Mouse (Mus musculus): Measurements from ENCODE around the gene Klk1b11. TPM values are rescaled to one million over a fixed set of nuclear protein-coding genes. Genes with fewer than 3 reads are reported as not detected.
"Not testable (repeated sequence)": the region's sequence is repeated elsewhere in the genome, so short reads cannot be mapped to it uniquely, and the experiment has no call there.

Klk1b11 gene
- not detected in 2 replicates for polyA plus RNA-seq (2016; fragmentation: Nextera tagmentation; extraction: Ambion mirVana)

- not testable (repeated sequence) for ATAC-seq (ENCODE audit: insufficient number of reproducible peaks, insufficient read depth, low FRiP score, low TSS enrichment); H3K9me3 ChIP-seq; H3K27me3 ChIP-seq; H3K4me2 ChIP-seq (replicated peaks); H3K36me3 ChIP-seq; H3K4me3 ChIP-seq; H3K4me1 ChIP-seq; H3K9ac ChIP-seq; H3K27ac ChIP-seq
- WGBS, result 82% methylated on average over 4 of the region's 4 CpGs
These were observed at the start of gene Klk1b11 for GRCm38 (mm10) chr7:43995577-43995976. Klk1b11 (plus strand) TSS chr7:43995877.

DNA sequence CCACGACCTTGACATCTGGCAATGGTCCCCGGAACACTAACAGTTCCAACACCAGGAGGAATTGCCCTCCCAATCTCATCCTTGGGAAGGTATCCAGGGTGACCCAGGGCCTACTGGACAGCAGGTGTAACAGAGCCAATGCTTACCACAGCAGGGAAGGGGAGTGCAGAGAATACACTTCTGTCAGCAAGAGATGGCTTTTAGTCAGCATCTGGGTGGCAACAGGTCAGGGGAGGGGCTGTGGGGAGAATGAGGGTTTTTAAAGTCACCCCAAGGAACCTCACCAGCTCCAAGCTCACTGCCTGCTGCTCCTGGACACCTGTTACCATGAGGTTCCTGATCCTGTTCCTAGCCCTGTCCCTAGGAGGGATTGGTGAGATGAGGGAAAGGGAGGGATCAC lies 45.3 kb upstream of the Klk1b11 start, which contains the start of gene Klk1b8:
TSS of gene Klk1b8 (plus strand) at position 301 of the 400 bp plus-strand sequence.
- 95% methylated on average over 2 of the region's 2 CpGs for WGBS
- Histone ChIP-seq H3K27ac (no peak within 1 kb of the TSS), H3K9ac (no peak within 1 kb of the TSS), H3K4me2 (replicated peaks) (no peak within 1 kb of the TSS), H3K4me3 (no peak within 1 kb of the TSS), H3K27me3 (no peaks in the 10 kb centered on the region), H3K4me1 (no peaks in the 10 kb centered on the region), H3K9me3 (no peaks in the 10 kb centered on the region), H3K36me3 (no peaks in the 10 kb centered on the region)
- no peak for ATAC-seq (ENCODE audit: insufficient number of reproducible peaks, insufficient read depth, low FRiP score, low TSS enrichment)

- H3K27ac ChIP-seq, result no peak overlapping the region
- H3K9me3 ChIP-seq, result no peaks in the 10 kb centered on the region
- no peaks in the 10 kb centered on the region for H3K4me1 ChIP-seq
- no peak overlapping the region for H3K4me2 ChIP-seq (replicated peaks)
- H3K9ac ChIP-seq, result no peak overlapping the region
- no peak overlapping the region for H3K4me3 ChIP-seq
- WGBS, result 62% methylated on average over 4 of the region's 4 CpGs
- no peaks in the 10 kb centered on the region for H3K27me3 ChIP-seq
- no peak for ATAC-seq (ENCODE audit: insufficient number of reproducible peaks, insufficient read depth, low FRiP score, low TSS enrichment)
- H3K36me3 ChIP-seq, result no peaks in the 10 kb centered on the region
These were observed 43.0 kb upstream of the Klk1b11 start for GRCm38 (mm10) chr7:43952703-43953102.

- 70% methylated on average over 3 of the region's 3 CpGs for WGBS
- H3K27ac ChIP-seq, result no peak within 1 kb of the TSS
- no peak within 1 kb of the TSS for H3K4me2 ChIP-seq (replicated peaks)
- no peak for ATAC-seq (ENCODE audit: insufficient number of reproducible peaks, insufficient read depth, low FRiP score, low TSS enrichment)
- no peak within 1 kb of the TSS for H3K4me3 ChIP-seq
- H3K27me3 ChIP-seq, result no peaks in the 10 kb centered on the region
- H3K4me1 ChIP-seq, result no peaks in the 10 kb centered on the region
- H3K9me3 ChIP-seq, result no peaks in the 10 kb centered on the region
- no peak within 1 kb of the TSS for H3K9ac ChIP-seq
- H3K36me3 ChIP-seq, result no peaks in the 10 kb centered on the region
These were observed 29.2 kb upstream of the Klk1b11 start, which contains the start of gene Klk1b1 for GRCm38 (mm10) chr7:43966451-43966850. Klk1b1 (plus strand) TSS chr7:43966751.

DNA sequence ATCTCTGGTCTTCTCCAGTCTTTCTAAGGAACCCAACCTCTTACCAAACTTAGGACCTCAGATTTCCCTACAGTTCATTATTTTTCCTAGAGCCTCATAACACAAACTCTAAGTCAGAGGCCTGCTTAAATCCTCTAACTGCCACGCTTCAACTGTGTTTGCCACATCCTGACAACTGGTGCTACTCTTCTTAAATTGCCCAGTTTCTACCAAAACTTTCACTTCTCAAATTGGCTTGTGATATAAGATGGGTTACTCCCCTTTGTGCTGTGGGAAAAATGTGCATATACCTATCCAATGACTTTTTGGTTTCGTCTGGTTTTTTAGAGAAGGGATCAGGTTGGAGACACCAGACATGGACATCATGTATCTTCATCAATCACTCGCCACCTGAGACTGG lies 28.6 kb upstream of the Klk1b11 start:
- Histone ChIP-seq H3K27ac (no peak overlapping the region), H3K27me3 (no peaks in the 10 kb centered on the region), H3K36me3 (no peaks in the 10 kb centered on the region), H3K9me3 (no peaks in the 10 kb centered on the region), H3K4me1 (no peaks in the 10 kb centered on the region), H3K4me2 (replicated peaks) (no peak overlapping the region), H3K4me3 (no peak overlapping the region), H3K9ac (no peak overlapping the region)
- WGBS, result 80% methylated on average over 3 of the region's 3 CpGs
- ATAC-seq (ENCODE audit: insufficient number of reproducible peaks, insufficient read depth, low FRiP score, low TSS enrichment), result no peak

GRCm38 (mm10) chr7:43967612-43968011 lies 28.1 kb upstream of the Klk1b11 start:
- H3K9me3 ChIP-seq, result no peaks in the 10 kb centered on the region
- no peak for ATAC-seq (ENCODE audit: insufficient number of reproducible peaks, insufficient read depth, low FRiP score, low TSS enrichment)
- H3K4me2 ChIP-seq (replicated peaks), result no peak overlapping the region
- no peaks in the 10 kb centered on the region for H3K36me3 ChIP-seq
- no peaks in the 10 kb centered on the region for H3K4me1 ChIP-seq
- H3K9ac ChIP-seq, result no peak overlapping the region
- 82% methylated on average over 2 of the region's 2 CpGs for WGBS
- H3K27me3 ChIP-seq, result no peaks in the 10 kb centered on the region
- no peak overlapping the region for H3K4me3 ChIP-seq
- no peak overlapping the region for H3K27ac ChIP-seq

DNA sequence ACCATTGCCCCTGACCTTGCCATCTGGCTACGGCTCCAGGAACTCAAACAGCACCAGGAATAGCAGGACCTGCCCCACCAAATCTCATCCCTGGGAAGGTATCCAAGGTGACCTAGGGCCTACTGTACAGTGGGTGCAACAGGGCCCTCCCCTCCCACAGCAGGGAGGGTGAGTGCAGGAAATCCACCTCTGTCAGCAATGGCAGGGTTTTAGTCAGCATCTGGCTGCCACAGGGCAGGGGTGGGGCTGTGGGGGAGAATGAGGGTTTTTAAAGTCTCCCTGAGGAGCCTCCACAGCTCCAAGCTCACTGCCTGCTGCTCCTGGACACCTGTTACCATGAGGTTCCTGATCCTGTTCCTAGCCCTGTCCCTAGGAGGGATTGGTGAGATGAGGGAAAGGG lies 19.9 kb upstream of the Klk1b11 start, which contains the start of gene Klk1b9:
TSS of gene Klk1b9 (plus strand) at position 301 of the 400 bp plus-strand sequence.
- H3K4me2 ChIP-seq (replicated peaks); H3K36me3 ChIP-seq; H3K4me1 ChIP-seq; H3K4me3 ChIP-seq; H3K9me3 ChIP-seq; ATAC-seq (ENCODE audit: insufficient number of reproducible peaks, insufficient read depth, low FRiP score, low TSS enrichment); H3K27me3 ChIP-seq; H3K27ac ChIP-seq; H3K9ac ChIP-seq: not testable (repeated sequence)
- WGBS, result 65% methylated on average over 1 of the region's 1 CpGs

- H3K4me1 ChIP-seq, result no peaks in the 10 kb centered on the region
- no peak for ATAC-seq (ENCODE audit: insufficient number of reproducible peaks, insufficient read depth, low FRiP score, low TSS enrichment)
- no peaks in the 10 kb centered on the region for H3K36me3 ChIP-seq
- H3K4me3 ChIP-seq, result no peak overlapping the region
- H3K4me2 ChIP-seq (replicated peaks), result no peak overlapping the region
- no peaks in the 10 kb centered on the region for H3K27me3 ChIP-seq
- no peak overlapping the region for H3K27ac ChIP-seq
- no peaks in the 10 kb centered on the region for H3K9me3 ChIP-seq
- H3K9ac ChIP-seq, result no peak overlapping the region
These were observed 10.0 kb upstream of the Klk1b11 start for GRCm38 (mm10) chr7:43985657-43986056.

- H3K4me1 ChIP-seq; H3K27ac ChIP-seq; H3K9ac ChIP-seq; H3K4me2 ChIP-seq (replicated peaks); H3K36me3 ChIP-seq; H3K4me3 ChIP-seq; H3K9me3 ChIP-seq; ATAC-seq (ENCODE audit: insufficient number of reproducible peaks, insufficient read depth, low FRiP score, low TSS enrichment); H3K27me3 ChIP-seq: not testable (repeated sequence)
- WGBS, result 69% methylated on average over 1 of the region's 1 CpGs
These were observed 856 bp upstream of the Klk1b11 start for GRCm38 (mm10) chr7:43994821-43995220.

- H3K9ac ChIP-seq, result no peak overlapping the region
- no peaks in the 10 kb centered on the region for H3K27me3 ChIP-seq
- no peak overlapping the region for H3K4me2 ChIP-seq (replicated peaks)
- no peaks in the 10 kb centered on the region for H3K36me3 ChIP-seq
- H3K4me1 ChIP-seq, result no peaks in the 10 kb centered on the region
- no peak for ATAC-seq (ENCODE audit: insufficient number of reproducible peaks, insufficient read depth, low FRiP score, low TSS enrichment)
- H3K4me3 ChIP-seq, result no peak overlapping the region
- no peaks in the 10 kb centered on the region for H3K9me3 ChIP-seq
- no peak overlapping the region for H3K27ac ChIP-seq
These were observed 9.2 kb downstream of the Klk1b11 start for GRCm38 (mm10) chr7:44004847-44005246.

DNA sequence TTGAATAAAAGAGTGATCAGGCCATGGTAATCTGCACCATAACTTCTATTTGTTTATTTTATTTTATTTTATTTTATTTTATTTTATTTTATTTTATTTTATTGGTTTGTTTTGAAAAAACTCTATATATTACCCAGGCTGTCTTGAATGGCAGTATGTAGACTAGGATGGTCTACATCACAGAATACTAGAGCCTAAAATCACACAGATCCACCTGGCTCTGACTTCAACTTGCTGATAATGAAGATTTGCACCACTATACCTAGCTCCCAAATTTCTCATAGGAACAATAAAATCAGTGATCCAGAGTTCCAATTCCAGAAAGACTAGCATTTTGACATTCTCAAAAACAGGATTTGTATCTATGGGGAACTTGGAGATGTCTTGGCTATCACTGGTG lies 16.2 kb downstream of the Klk1b11 start, which contains the start of gene Klk1b26:
TSS of gene Klk1b26 (plus strand) at position 301 of the 400 bp plus-strand sequence.
- not testable (repeated sequence) for H3K4me3 ChIP-seq; H3K9ac ChIP-seq; H3K4me1 ChIP-seq; ATAC-seq (ENCODE audit: insufficient number of reproducible peaks, insufficient read depth, low FRiP score, low TSS enrichment); H3K27ac ChIP-seq; H3K4me2 ChIP-seq (replicated peaks); H3K36me3 ChIP-seq; H3K9me3 ChIP-seq; H3K27me3 ChIP-seq

DNA sequence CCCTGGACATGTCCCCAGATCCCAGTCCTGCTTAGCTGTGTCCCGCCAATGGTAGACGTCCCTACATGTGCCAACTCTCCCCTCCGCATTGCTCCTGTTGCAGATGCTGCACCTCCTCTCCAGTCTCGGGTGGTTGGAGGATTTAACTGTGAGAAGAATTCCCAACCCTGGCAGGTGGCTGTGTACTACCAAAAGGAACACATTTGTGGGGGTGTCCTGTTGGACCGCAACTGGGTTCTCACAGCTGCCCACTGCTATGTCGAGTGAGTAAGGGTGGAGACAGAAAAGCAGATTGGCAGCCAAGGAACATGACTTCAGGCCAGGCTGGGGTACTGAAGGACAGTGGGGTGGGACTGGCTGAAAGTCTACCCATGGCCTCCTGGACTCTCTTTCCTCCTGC lies 19.0 kb downstream of the Klk1b11 start:
- H3K4me1 ChIP-seq; H3K9me3 ChIP-seq; H3K4me3 ChIP-seq; H3K4me2 ChIP-seq (replicated peaks); H3K27me3 ChIP-seq; H3K27ac ChIP-seq; H3K36me3 ChIP-seq; H3K9ac ChIP-seq; ATAC-seq (ENCODE audit: insufficient number of reproducible peaks, insufficient read depth, low FRiP score, low TSS enrichment): not testable (repeated sequence)
- WGBS, result 81% methylated on average over 6 of the region's 6 CpGs

DNA sequence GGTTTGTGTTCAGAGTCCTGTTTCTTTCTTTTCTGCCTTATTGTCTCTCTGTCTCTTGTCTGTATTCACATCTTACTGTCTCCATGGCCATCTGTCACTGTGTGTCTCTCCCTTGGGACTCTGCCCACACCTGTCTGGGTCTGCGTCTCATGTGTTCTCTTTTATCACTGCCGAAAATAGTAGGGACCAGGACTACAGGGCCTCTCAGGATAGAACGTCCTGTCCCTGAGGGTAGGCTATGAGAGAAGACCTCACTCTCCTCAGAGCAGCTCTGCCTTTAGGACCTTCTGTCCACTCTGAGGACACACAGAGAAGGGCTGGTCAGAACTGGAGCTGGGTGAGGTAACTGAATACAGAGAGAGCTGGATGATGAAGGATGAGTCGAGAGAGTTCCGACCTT lies 19.4 kb downstream of the Klk1b11 start:
- Histone ChIP-seq H3K9me3 (no peaks in the 10 kb centered on the region), H3K4me2 (replicated peaks) (no peak overlapping the region), H3K9ac (no peak overlapping the region), H3K27ac (no peak overlapping the region), H3K4me1 (no peaks in the 10 kb centered on the region), H3K36me3 (no peaks in the 10 kb centered on the region), H3K4me3 (no peak overlapping the region), H3K27me3 (no peaks in the 10 kb centered on the region)
- no peak for ATAC-seq (ENCODE audit: insufficient number of reproducible peaks, insufficient read depth, low FRiP score, low TSS enrichment)
- WGBS, result 81% methylated on average over 5 of the region's 5 CpGs

Data from embryonic facial prominence, embryonic 12.5 days (tissue).